Mouse (Mus musculus) macrophage (primary cell): ENCODE data around the gene Fam234b. TPM values are rescaled to one million over a fixed set of nuclear protein-coding genes. Genes with fewer than 3 reads are reported as not detected.

Experiments
- H3K27ac ChIP-seq: fragments of 350-480 bp; formaldehyde crosslinking; 2 replicates; pipeline ENCODE4 v1.9.0; 2021
- H3K36me3 ChIP-seq: fragments of 350-480 bp; formaldehyde crosslinking; 2 replicates; pipeline ENCODE4 v1.9.0; 2021; ENCODE audit errors: inconsistent target
- H3K4me3 ChIP-seq: fragments of 350-480 bp; formaldehyde crosslinking; 2 replicates; pipeline ENCODE4 v1.9.0; 2021; ENCODE audit errors: inconsistent target
- H3K79me2 ChIP-seq: fragments of 350-480 bp; formaldehyde crosslinking; 2 replicates; pipeline ENCODE4 v1.9.0; 2021; ENCODE audit errors: inconsistent target
- WGBS: methylation state at CpG from one replicate; pipeline ENCODE4 v1.1.7; 2026; ENCODE audit warnings: inconsistent platforms; ENCODE audit not compliant: missing documents; 5-methylcytosine and 5-hydroxymethylcytosine counted together
- polyA plus RNA-seq: library from polyadenylated mRNA; stranded (reverse); fragments of 250-400 nt; gene quantifications from 3 replicates; pipeline ENCODE4 v1.2.4, GENCODE M21; 2018; ENCODE audit warnings: inconsistent platforms
- total RNA-seq, 78 experiments: library from RNA; depleted of rRNA; stranded (reverse); fragments of 250-400 nt; gene quantifications; 1 replicate in 9 of 78; 2 replicates in 24 of 78; 3 replicates in 43 of 78; 4 replicates in 2 of 78; pipeline ENCODE4 v1.2.4; 2018; ENCODE audit warnings: inconsistent platforms in 56 of 78

The Fam234b gene
- 10 to 100 TPM in 8 of 26 experiments, 1 to 10 TPM in 15, under 1 TPM in 3; 0.54 to 12.5 (median 7.3) TPM for total RNA-seq (2018; cell fraction: chromatin; rRNA removed)
- 1 to 10 TPM; 4.2 to 9.2 (median 6.4) TPM for total RNA-seq (2018; cell fraction: cytosol; rRNA removed)
- 10 to 100 TPM in 18 of 26 experiments, 1 to 10 TPM in 8; 2.9 to 22.3 (median 12.3) TPM for total RNA-seq (2018; cell fraction: nucleus; rRNA removed)
- 4.6 to 8.6 TPM (median 8.0 TPM) in 3 replicates for polyA plus RNA-seq

GRCm38 (mm10) chr6:135197921-135198532 lies at the start of gene Fam234b, which contains the start of gene Hebp1:
Gene Fam234b (plus strand): TSS chr6:135197977.
Gene Hebp1 (minus strand): TSS chr6:135198022.
- WGBS = under 1% methylated on average over 52 of the region's 52 CpGs
- Histone ChIP-seq H3K36me3 (no peaks in the 10 kb centered on the region), H3K79me2 (no peaks in the 10 kb centered on the region), H3K27ac (no peak within 1 kb of the TSS), H3K4me3 (peak within 1 kb of the TSS; percentile 51)

- H3K4me3 ChIP-seq = no peak overlapping the region
- WGBS = 50% methylated on average over 1 of the region's 1 CpGs
- no peaks in the 10 kb centered on the region; the same call in 1 of the 2 replicates for H3K36me3 ChIP-seq
- no peak overlapping the region for H3K27ac ChIP-seq
- no peaks in the 10 kb centered on the region for H3K79me2 ChIP-seq
Observed at GRCm38 (mm10) chr6:135148506-135148905, 49.3 kb upstream of the Fam234b start.

- Histone ChIP-seq H3K79me2 (no peaks in the 10 kb centered on the region), H3K36me3 (no peaks in the 10 kb centered on the region; the same call in 1 of the 2 replicates), H3K4me3 (no peak overlapping the region), H3K27ac (no peak overlapping the region)
- 89% methylated on average over 4 of the region's 4 CpGs for WGBS
Observed at GRCm38 (mm10) chr6:135149175-135149574, 48.6 kb upstream of the Fam234b start.

GRCm38 (mm10) chr6:135149722-135150121 lies 48.1 kb upstream of the Fam234b start:
- Histone ChIP-seq H3K4me3 (no peak overlapping the region), H3K79me2 (no peaks in the 10 kb centered on the region), H3K27ac (no peak overlapping the region), H3K36me3 (no peaks in the 10 kb centered on the region; the same call in 1 of the 2 replicates)
- WGBS = 93% methylated on average over 4 of the region's 4 CpGs

GRCm38 (mm10) chr6:135150311-135150710 lies 47.5 kb upstream of the Fam234b start:
- Histone ChIP-seq H3K4me3 (no peak overlapping the region), H3K79me2 (no peaks in the 10 kb centered on the region), H3K27ac (no peak overlapping the region), H3K36me3 (no peaks in the 10 kb centered on the region; the same call in 1 of the 2 replicates)
- 30% methylated on average over 4 of the region's 5 CpGs for WGBS

GRCm38 (mm10) chr6:135153719-135154118 lies 44.1 kb upstream of the Fam234b start:
- no peaks in the 10 kb centered on the region for H3K79me2 ChIP-seq
- WGBS = 64% methylated on average over 5 of the region's 5 CpGs
- no peaks in the 10 kb centered on the region; the same call in 1 of the 2 replicates for H3K36me3 ChIP-seq
- H3K4me3 ChIP-seq = no peak overlapping the region
- H3K27ac ChIP-seq = no peak overlapping the region

GRCm38 (mm10) chr6:135156597-135156996 lies 41.2 kb upstream of the Fam234b start:
- no peak overlapping the region for H3K4me3 ChIP-seq
- H3K36me3 ChIP-seq = no peaks in the 10 kb centered on the region; the same call in 1 of the 2 replicates
- WGBS = 87% methylated on average over 8 of the region's 8 CpGs

GRCm38 (mm10) chr6:135157496-135157895 lies 40.3 kb upstream of the Fam234b start:
- no peaks in the 10 kb centered on the region for H3K36me3 ChIP-seq
- no peaks in the 10 kb centered on the region for H3K79me2 ChIP-seq
- H3K4me3 ChIP-seq = no peak overlapping the region
- 98% methylated on average over 4 of the region's 4 CpGs for WGBS
- H3K27ac ChIP-seq = no peak overlapping the region

More at GRCm38 (mm10) chr6:135156597-135156996, 41.2 kb upstream of the Fam234b start:
- no peaks in the 10 kb centered on the region for H3K79me2 ChIP-seq
- H3K27ac ChIP-seq = no peak overlapping the region

GRCm38 (mm10) chr6:135158509-135158908 lies 39.3 kb upstream of the Fam234b start:
- H3K79me2 ChIP-seq = no peaks in the 10 kb centered on the region; the same call in 1 of the 2 replicates
- 96% methylated on average over 4 of the region's 4 CpGs for WGBS
- H3K36me3 ChIP-seq = no peaks in the 10 kb centered on the region
- no peak overlapping the region for H3K4me3 ChIP-seq
- no peak overlapping the region for H3K27ac ChIP-seq

- no peak overlapping the region for H3K4me3 ChIP-seq
- H3K27ac ChIP-seq = no peak overlapping the region
- H3K36me3 ChIP-seq = no peaks in the 10 kb centered on the region
- H3K79me2 ChIP-seq = no peaks in the 10 kb centered on the region; the same call in 1 of the 2 replicates
- WGBS = 14% methylated on average over 4 of the region's 4 CpGs
Observed at GRCm38 (mm10) chr6:135161356-135161755, 36.4 kb upstream of the Fam234b start.

GRCm38 (mm10) chr6:135162311-135162710 lies 35.5 kb upstream of the Fam234b start:
- WGBS = 97% methylated on average over 3 of the region's 3 CpGs

GRCm38 (mm10) chr6:135162861-135163260 lies 34.9 kb upstream of the Fam234b start:
- H3K27ac ChIP-seq = no peak overlapping the region
- no peaks in the 10 kb centered on the region for H3K36me3 ChIP-seq
- H3K79me2 ChIP-seq = no peaks in the 10 kb centered on the region; the same call in 1 of the 2 replicates
- whole genome bisulfite sequencing = 51% methylated on average over 4 of the region's 4 CpGs
- no peak overlapping the region for H3K4me3 ChIP-seq

More at GRCm38 (mm10) chr6:135162311-135162710, 35.5 kb upstream of the Fam234b start:
- Histone ChIP-seq H3K36me3 (no peaks in the 10 kb centered on the region), H3K4me3 (no peak overlapping the region), H3K27ac (no peak overlapping the region), H3K79me2 (no peaks in the 10 kb centered on the region; the same call in 1 of the 2 replicates)

- H3K79me2 ChIP-seq = no peaks in the 10 kb centered on the region; the same call in 1 of the 2 replicates
- no peaks in the 10 kb centered on the region for H3K36me3 ChIP-seq
- no peak overlapping the region for H3K27ac ChIP-seq
- H3K4me3 ChIP-seq = no peak overlapping the region
- 100% methylated on average over 3 of the region's 3 CpGs for WGBS
Observed at GRCm38 (mm10) chr6:135165191-135165590, 32.6 kb upstream of the Fam234b start.

GRCm38 (mm10) chr6:135165706-135166105 lies 32.1 kb upstream of the Fam234b start:
- H3K36me3 ChIP-seq = no peaks in the 10 kb centered on the region
- H3K27ac ChIP-seq = no peak overlapping the region
- H3K4me3 ChIP-seq = no peak overlapping the region
- 91% methylated on average over 2 of the region's 2 CpGs for WGBS
- H3K79me2 ChIP-seq = no peaks in the 10 kb centered on the region; the same call in 1 of the 2 replicates

- no peak overlapping the region for H3K27ac ChIP-seq
- 100% methylated on average over 3 of the region's 3 CpGs for WGBS
- H3K4me3 ChIP-seq = no peak overlapping the region
- H3K36me3 ChIP-seq = no peaks in the 10 kb centered on the region
- no peaks in the 10 kb centered on the region; the same call in 1 of the 2 replicates for H3K79me2 ChIP-seq
Observed at GRCm38 (mm10) chr6:135166262-135166661, 31.5 kb upstream of the Fam234b start.
